Mouse (Mus musculus): ENCODE measurements around the gene Tenm2. TPM values are rescaled to one million over a fixed set of nuclear protein-coding genes. Genes with fewer than 3 reads are reported as not detected.

Gene Tenm2
- total and polyA plus RNA-seq, 3 experiments, result not detected

GRCm38 (mm10) chr11:36371814-36372213 is 864.0 kb downstream of the Tenm2 start:
- Histone ChIP-seq H3K9ac (ENCODE audit: control insufficient read depth, low read depth, low read length, poor library complexity, severe bottlenecking) (no peak overlapping the region), H3K79me2 (ENCODE audit: control insufficient read depth, insufficient read depth, low read length, poor library complexity) (no peaks in the 10 kb centered on the region), H3K27ac (ENCODE audit: control insufficient read depth, low read depth, low read length) (no peak overlapping the region), H3K9me3 (replicated peaks; ENCODE audit: insufficient read depth, low read length) (no peaks in the 10 kb centered on the region), H3K4me1 (ENCODE audit: control insufficient read depth in 1 of 2, insufficient read depth in 2 of 2, low read length in 2 of 2) (no peaks in the 10 kb centered on the region), H3K36me3 (ENCODE audit: control insufficient read depth in 1 of 2, insufficient read depth in 2 of 2, low read length in 2 of 2) (no peaks in the 10 kb centered on the region), H3K4me3 (ENCODE audit: control insufficient read depth in 1 of 2, insufficient read depth in 1 of 2, low read depth in 2 of 2, low read length in 2 of 2) (no peak overlapping the region), H3K27me3 (ENCODE audit: control insufficient read depth in 1 of 2, insufficient read depth in 2 of 2, low read length in 2 of 2) (no peaks in the 10 kb centered on the region)
- TF ChIP-seq EP300 (IDR thresholded peaks at IDR 0.05; ENCODE audit: low read depth in 1 of 2, low read length in 2 of 2), result no peak
- no peak for TF ChIP-seq GATA1 (IDR thresholded peaks at IDR 0.05; ENCODE audit: low read depth, low read length)
- no peak for TF ChIP-seq TBP (IDR thresholded peaks at IDR 0.05; ENCODE audit: low read depth, low read length)
- no peak for TF ChIP-seq BHLHE40 (IDR thresholded peaks at IDR 0.05; ENCODE audit: borderline replicate concordance, low read depth, low read length)
- TF ChIP-seq KAT2A (conservative IDR thresholded peaks at IDR 0.05; ENCODE audit: low read depth, low read length), result no peak
- no peak for TF ChIP-seq POLR2A (IDR thresholded peaks at IDR 0.05; ENCODE audit: control insufficient read depth in 1 of 2, insufficient read depth in 1 of 2, low read depth in 1 of 2, low read length in 2 of 2, poor library complexity in 1 of 2)
- no peak for TF ChIP-seq NELFE (IDR thresholded peaks at IDR 0.05; ENCODE audit: low read depth, low read length)
- no peak for TF ChIP-seq MEF2A (IDR thresholded peaks at IDR 0.05; ENCODE audit: extremely low read depth, insufficient replicate concordance, low read depth, low read length, poor library complexity, severe bottlenecking)
- DNase-seq (ENCODE audit: low read depth, low spot score), result no peak

- Histone ChIP-seq H3K36me3 (ENCODE audit: control insufficient read depth in 1 of 2, insufficient read depth in 2 of 2, low read length in 2 of 2) (no peaks in the 10 kb centered on the region), H3K4me3 (ENCODE audit: control insufficient read depth in 1 of 2, insufficient read depth in 1 of 2, low read depth in 2 of 2, low read length in 2 of 2) (no peak overlapping the region), H3K27me3 (ENCODE audit: control insufficient read depth in 1 of 2, insufficient read depth in 2 of 2, low read length in 2 of 2) (no peaks in the 10 kb centered on the region), H3K9ac (ENCODE audit: control insufficient read depth, low read depth, low read length, poor library complexity, severe bottlenecking) (no peak overlapping the region), H3K9me3 (replicated peaks; ENCODE audit: insufficient read depth, low read length) (no peaks in the 10 kb centered on the region), H3K79me2 (ENCODE audit: control insufficient read depth, insufficient read depth, low read length, poor library complexity) (no peaks in the 10 kb centered on the region), H3K4me1 (ENCODE audit: control insufficient read depth in 1 of 2, insufficient read depth in 2 of 2, low read length in 2 of 2) (no peaks in the 10 kb centered on the region), H3K27ac (ENCODE audit: control insufficient read depth, low read depth, low read length) (no peak overlapping the region)
- DNase-seq (ENCODE audit: low read depth, low spot score), result no peak
- TF ChIP-seq KAT2A (conservative IDR thresholded peaks at IDR 0.05; ENCODE audit: low read depth, low read length) (no peak), ETS1 (IDR thresholded peaks at IDR 0.05; ENCODE audit: low read depth, low read length) (no peak), MXI1 (IDR thresholded peaks at IDR 0.05; ENCODE audit: low read depth, low read length) (no peak), CTCF (IDR thresholded peaks at IDR 0.05 in 2 of 3, conservative IDR thresholded peaks at IDR 0.05 in 1 of 3; ENCODE audit: control insufficient read depth in 1 of 3, insufficient read depth in 1 of 3, low read depth in 2 of 3, low read length in 3 of 3, poor library complexity in 1 of 3, severe bottlenecking in 1 of 3) (no peak), MAFK (IDR thresholded peaks at IDR 0.05; ENCODE audit: borderline replicate concordance, low read depth, low read length) (no peak), TAL1 (IDR thresholded peaks at IDR 0.05; ENCODE audit: low read length) (no peak), MAZ (IDR thresholded peaks at IDR 0.05; ENCODE audit: low read depth, low read length) (no peak), SMC3 (IDR thresholded peaks at IDR 0.05; ENCODE audit: low read depth, low read length) (no peak), RAD21 (IDR thresholded peaks at IDR 0.05; ENCODE audit: low read depth, low read length) (no peak), HCFC1 (IDR thresholded peaks at IDR 0.05; ENCODE audit: low read depth, low read length) (no peak), POLR2AphosphoS2 (IDR thresholded peaks at IDR 0.05; ENCODE audit: low read length) (no peak), USF2 (IDR thresholded peaks at IDR 0.05; ENCODE audit: borderline replicate concordance in 1 of 2, insufficient read depth in 1 of 2, low read depth in 1 of 2, low read length in 2 of 2) (no peak), ZC3H11A (IDR thresholded peaks at IDR 0.05; ENCODE audit: low read depth, low read length) (no peak), JUND (IDR thresholded peaks at IDR 0.05; ENCODE audit: low read depth, low read length) (no peak), EP300 (IDR thresholded peaks at IDR 0.05; ENCODE audit: low read depth in 1 of 2, low read length in 2 of 2) (no peak)
Measured at GRCm38 (mm10) chr11:36365067-36365466, 870.7 kb downstream of the Tenm2 start.

Measured in MEL (cell line).